Mouse (Mus musculus) granulocyte monocyte progenitor cell, adult 5-6 weeks (primary cell): Measurements from ENCODE around the gene Nedd9. TPM values are rescaled to one million over a fixed set of nuclear protein-coding genes. Genes with fewer than 3 reads are reported as not detected.

Source experiments
- ATAC-seq: replicated peaks from 2 replicates; pipeline ENCODE4 v1.8.0; 2016; ENCODE audit warnings: mild to moderate bottlenecking, moderate TSS enrichment, inconsistent platforms; ENCODE audit not compliant: poor library complexity, severe bottlenecking
- total RNA-seq, 2 experiments: library from RNA; stranded (forward) in 1 of 2; stranded (reverse) in 1 of 2; fragments of 200-712, 200-1000 nt in 1 of 2; fragments of >200 nt in 1 of 2; fragmentation: Nextera tagmentation in 1 of 2; gene quantifications; 2 replicates each; pipeline ENCODE4 v1.2.3; 2014 to 2017

Gene Nedd9
- total RNA-seq (2014; fragmentation: Nextera tagmentation) (15.1 and 22.2 TPM in 2 replicates), total RNA-seq (2017) (23.4 and 37.8 TPM in 2 replicates)

DNA sequence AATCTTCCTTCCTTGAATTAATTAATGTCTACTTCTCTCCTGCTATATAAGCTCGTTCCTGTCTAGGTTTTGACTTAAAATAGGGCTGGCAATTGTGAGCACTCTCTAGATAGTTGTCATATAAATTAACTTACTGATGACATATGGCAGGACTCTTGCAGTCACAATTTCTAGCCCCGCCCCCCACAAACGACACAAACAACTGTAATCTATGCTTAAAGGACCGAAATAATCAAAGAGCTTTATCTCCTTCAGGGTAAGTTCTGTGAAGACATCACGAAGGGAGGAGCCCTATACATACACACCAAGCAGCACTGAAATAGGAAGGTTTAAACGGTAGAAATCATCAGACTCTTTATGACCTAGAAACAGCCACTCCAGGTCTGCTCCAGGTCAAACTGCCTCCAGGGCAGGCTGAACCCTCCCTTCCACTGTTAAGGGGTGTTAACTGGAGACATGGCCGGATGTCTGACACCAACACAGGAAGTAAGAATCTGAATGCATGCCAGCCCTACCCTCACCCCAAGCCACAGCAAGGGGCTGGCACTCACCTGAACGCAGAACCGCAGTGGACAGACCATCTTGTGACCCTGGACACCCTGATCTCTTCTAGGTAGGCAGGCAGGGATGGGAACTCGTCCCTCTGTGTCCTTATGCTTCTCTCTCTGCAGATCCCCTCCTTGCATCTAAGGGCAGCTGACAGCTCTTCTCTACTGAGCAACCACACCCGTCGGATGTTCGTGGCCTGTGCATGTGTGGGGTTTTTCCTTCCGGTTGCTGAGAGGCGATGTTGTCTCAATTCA, at the start of gene Nedd9:
Nedd9 (minus strand) TSS at position 757 of the 803 bp plus-strand sequence.
- ATAC-seq, result peak; percentile 85

DNA sequence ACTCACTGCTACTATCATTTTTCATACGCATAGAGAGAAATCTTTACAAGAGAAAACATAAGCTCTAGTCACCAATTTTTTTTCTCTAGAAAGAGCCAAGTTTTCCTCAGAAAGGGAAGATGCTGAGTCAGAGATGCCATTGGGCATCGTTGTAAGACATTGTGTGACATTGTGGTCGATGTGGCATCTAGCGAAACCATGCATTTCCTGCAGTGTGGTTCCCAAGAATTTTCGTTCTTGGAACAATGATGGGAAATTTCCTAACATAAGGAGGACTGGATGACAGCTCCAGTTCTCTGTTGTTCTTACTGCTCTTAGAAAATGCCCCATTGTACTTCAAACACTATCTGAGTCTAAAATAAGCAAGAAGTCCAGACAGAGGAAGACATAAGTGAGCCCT, 45.5 kb upstream of the Nedd9 start:
- ATAC-seq, result no peak

DNA sequence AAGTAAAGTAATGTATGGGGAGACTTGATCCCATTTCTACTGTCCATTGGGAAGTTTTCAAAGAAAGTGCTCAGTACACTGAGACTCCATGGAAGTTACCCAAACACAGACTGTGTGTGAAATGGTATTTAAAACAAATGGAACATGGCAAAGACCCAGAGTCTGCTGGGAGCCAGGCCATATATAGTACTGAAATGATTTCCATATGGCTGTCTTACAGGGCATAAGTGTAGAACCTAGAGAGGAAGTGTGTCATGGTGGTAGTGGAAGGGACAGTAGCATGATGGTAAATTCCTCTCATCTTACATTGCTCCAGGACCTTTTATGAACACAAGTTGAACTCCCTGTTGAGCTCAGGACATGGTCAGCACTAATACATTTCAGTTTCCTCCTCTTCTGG, 43.2 kb upstream of the Nedd9 start:
- ATAC-seq, result no peak

DNA sequence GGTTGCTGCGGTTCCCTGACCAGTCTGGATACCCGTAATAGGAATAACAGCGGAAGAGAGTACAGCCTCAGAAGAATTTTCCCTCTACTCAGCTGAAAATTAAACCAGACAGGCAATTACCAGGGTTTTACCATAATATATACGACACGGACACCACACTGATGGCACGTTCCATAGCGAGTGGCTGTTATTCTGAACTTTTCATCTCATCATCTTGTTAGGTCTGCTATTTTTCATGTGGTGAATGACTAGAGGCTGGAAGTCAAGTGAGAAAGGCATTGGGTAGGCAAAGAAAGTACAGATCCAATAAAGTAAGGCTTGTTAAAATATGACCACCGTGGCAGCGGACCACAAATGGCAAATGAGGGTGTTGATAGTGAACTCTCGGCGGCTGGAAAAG, 37.0 kb upstream of the Nedd9 start:
- no peak for ATAC-seq

DNA sequence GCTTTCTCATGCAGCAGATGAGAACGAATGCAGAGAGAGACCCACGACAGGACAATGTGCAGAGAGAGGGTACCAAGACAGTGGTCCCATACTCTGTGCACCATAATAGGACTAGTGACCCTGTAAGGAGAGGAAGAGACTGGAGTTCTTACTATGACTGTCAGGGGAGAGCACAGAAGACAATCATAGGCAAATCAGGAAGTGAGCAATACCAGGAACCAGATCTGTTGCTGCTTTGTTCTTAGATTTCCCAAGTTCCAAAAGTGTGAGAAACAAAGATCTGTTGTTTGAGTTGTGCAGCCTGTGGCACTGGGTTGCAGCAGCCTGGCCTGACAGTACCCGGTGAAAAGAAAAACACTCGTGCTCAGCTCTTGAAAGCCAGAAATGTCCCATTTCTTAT, 34.1 kb upstream of the Nedd9 start:
- peak; percentile 87 for ATAC-seq

DNA sequence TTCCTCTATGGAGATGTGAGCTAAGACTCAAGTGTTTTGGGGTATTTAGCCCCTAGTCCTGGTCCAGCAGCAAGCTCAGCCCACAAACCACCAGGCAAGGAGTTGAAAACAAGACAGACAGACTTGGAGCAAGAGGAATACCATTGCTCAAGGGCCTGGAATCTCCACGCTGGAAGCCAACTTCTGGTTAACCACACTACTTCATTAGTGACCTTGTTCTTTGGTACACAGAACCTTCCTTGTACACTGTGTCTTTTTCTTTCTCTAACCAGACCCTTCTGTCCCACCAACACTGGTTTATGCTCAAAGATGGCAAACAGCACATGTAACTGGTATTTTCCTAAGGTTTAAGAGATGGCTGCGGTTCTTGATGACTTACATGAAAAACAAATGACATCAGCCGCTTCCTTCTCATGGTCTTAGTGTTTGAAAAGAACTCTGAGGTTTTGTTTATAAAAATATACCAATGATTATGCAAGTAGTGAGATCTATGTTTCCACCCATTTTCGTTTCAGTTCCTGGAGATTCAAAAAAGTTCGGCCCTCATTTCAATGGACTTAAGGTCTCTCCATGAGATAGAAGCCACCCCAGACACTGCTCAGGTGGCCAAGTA, 33.5 kb upstream of the Nedd9 start:
- ATAC-seq, result no peak; the same call in 1 of the 2 replicates

DNA sequence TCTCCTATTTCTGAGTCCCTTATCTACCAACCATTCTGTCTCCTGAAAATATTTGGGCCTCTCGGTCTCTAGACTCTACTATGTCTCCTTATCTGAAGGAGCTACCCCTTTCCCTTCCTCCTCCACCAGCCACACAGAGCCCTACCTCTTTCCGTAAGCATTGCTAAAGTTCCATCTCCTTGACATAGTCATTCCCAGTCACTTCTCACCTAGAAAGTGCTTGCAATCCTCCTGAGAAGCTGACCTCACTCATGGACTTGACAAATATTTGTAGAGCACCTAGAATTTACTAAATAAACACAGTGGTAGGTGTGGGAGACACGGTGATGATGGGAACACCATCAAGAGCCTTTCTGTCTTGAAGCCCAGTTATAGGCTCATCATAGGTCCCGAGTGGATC, 32.6 kb upstream of the Nedd9 start:
- no peak for ATAC-seq

DNA sequence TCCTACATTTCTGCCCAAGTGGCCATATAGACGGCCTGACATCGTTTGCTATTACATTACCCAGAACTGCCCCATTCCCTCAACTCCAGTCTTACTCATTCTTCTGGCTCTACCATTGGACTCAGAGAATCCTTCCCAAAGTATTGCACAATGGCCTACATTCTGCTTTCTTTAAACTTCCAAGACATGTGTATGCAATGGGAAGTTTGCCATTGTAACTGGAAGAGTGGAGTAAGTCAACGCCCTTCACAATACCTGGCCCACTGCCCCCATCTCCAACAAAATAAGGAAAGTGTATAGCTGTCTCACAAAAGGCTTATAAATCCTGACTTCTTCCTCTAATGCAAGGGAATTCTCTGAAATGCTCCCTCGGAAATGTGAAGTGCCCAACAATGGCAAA, 30.0 kb upstream of the Nedd9 start:
- no peak for ATAC-seq

DNA sequence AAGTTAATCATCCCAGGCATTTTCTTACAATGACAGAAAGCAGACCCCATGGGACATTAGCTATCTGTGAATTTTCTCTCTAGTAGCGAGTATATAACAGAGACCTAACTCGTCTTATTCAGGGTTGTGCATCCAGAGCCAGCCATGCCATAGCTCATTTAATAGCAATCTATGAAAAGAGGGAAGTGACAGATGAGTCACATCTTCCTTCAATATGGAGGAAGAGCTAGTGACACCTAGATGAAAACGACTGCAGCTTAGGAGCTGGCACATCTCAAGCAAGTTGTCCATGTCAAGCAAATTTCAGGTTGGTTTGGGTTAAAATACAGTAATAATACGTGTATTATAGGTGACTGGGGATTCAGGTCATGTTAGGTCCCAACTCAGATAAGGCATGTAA, 28.6 kb upstream of the Nedd9 start:
- ATAC-seq, result peak; percentile 77

DNA sequence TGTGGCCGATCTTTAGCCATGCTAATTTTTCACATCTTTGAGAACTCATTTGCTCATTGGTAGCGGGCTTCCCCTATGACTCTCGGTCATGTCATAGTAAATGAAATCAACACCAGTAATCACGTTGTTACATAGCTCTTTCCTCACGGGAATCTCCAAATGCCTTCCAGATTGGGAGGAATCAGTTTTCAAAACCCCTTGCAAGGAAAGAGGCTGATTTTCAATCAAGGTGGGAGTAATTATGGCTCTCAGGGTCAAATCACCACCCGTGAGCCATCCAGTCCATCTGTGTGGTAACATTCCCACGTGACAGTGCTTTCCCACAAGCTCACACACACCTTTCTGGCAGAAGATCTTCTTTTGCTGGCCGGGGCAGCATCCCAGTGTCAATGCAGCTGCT, 27.8 kb upstream of the Nedd9 start:
- no peak for ATAC-seq

DNA sequence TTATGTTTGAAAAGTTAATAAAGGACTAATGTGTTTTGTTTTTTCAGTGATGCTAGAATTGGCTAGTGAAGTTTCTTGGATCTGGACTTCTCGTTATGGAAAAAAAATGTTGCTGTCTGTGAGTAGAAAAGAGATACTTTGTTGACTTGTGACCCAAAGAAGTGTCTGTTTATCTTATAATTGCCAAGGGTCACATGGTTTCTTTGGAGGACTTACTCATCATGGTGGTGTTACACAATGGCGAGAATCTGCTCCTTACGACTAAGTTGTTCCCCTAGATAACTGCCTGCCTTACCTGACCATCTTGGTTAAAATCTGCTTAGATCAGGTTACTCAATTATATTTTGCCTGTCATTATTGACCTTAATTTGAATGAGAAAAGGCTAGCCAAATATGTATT, 26.3 kb upstream of the Nedd9 start:
- ATAC-seq, result peak; percentile 41

DNA sequence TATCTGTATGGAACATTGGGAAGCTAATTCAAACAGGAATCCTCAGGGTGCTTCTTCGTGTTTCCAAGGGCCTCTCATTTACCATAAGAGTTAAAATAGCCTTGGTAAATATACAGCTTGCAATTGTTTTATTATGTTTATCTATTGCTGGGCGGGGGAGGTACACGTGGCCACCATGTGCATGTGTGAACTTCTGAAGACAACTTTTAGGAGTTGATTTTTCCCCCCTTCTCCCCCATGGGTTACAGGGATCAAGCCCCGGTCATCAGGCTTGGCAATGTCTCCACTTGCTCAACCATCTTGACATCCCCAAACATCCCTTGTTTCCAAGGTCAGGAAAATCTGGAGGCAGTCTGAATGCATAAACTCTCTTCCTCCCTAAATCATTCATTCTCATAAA, 25.1 kb upstream of the Nedd9 start:
- no peak for ATAC-seq

DNA sequence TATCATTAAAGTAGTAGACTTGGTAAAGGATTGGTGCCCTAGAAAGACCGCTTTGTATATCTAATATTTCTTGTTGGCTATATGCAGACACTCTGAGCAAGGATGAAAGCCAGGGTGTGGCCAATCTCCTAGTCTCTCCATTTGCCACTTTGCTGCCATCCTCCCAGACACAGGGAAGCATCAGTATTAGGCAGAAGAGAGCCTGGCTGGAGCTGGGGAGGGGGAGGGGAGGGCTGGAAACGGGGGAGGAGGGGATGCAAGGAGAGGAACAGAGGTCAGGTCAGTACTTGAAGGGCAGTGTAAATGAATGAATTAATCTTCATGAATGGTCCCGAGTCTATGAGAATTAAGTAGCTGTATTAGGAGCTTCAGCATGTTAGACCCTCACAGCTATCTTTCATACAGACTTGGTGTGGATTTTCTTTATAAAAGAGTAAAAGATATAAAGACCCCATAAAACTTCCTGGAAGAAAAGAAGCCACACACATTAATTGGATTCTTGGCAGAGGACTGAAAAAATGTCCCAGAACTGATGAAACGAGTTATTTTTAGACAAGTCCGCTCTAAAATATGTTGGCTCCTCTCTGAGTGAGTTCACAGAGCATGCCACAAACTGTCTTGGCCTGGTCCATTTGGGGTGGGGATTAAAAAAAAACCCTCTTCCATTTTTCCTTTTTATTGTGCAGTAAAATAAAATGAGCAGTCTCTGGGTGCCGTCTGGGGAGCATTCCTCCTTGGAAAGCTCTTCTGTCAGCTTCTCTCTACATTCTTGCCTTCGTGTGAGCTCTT, 23.7 kb upstream of the Nedd9 start:
- ATAC-seq, result no peak

DNA sequence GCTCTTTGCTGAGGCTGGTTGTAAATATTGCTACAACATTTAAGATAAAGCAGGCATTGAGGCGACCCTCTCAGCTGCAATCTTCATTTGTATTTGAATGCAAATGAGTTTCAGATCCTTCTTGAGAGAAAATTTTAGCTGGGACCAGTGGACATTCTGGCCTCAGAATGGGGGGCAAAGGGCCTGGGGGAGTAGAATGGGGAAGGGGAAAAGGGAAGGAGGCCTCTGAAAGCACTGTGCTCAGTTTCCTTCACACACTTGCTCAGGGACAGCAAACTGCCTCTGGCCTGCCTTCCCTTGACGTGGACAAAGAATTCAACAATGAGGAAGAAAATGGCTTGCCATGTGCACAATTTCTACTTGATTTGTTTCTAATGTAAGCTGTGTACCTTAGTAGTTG, 18.4 kb upstream of the Nedd9 start:
- peak; percentile 62 for ATAC-seq

DNA sequence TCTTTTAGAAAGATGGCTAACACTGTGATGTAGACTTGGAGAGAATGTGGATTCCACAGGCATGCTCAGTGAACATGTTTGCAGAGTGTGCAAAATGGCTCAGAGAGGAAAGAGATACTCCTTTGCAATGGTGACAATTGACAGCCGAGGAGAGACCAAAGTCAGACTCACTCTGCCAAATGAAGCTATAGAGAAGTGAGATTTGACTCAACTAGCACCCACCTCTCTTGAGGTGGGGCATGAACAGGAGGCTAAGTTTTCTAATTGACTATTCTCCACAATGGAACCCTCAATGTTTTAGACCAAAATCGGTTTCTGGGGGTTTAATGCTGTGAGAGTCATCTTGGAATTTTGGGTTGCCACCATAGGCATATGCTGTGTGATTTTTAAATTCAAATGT, 17.8 kb upstream of the Nedd9 start:
- no peak for ATAC-seq

DNA sequence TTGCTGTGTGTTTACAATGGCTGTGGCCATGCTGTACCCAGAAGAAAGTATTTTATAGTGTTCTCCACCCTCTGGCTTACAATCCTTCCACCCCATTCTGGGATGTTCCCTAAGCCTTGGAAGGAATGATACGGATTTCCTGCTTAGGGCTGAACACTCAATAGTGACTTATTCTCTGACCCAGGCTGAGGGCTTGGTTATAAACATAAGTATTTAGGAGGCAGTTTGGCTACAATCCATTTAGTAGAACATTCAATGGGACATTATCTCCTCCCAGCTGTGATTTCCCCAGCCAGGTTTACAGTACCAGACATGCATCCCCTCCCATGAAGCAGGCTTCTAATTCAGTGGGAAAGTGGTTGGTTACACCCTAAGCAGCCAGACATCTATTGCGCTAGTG, 17.3 kb upstream of the Nedd9 start:
- no peak for ATAC-seq

DNA sequence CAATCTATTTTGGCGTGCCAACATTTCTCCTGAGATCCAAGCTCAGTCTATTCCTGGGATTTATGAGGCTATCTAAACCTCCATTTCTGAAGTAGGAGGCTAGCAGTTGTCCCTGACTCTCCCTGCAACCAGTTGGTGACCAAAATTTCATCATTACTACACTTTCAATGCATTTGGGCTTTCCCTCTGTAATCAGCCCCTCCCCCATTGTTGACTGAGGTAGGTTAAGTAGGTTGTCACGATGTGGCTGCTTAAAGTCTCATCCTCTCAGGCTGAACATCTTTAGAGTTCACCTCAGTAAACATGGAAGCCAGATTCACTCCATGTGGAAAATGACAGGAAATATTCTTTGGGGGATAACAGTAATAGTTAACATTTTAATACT, 15.7 kb upstream of the Nedd9 start:
- ATAC-seq, result no peak

DNA sequence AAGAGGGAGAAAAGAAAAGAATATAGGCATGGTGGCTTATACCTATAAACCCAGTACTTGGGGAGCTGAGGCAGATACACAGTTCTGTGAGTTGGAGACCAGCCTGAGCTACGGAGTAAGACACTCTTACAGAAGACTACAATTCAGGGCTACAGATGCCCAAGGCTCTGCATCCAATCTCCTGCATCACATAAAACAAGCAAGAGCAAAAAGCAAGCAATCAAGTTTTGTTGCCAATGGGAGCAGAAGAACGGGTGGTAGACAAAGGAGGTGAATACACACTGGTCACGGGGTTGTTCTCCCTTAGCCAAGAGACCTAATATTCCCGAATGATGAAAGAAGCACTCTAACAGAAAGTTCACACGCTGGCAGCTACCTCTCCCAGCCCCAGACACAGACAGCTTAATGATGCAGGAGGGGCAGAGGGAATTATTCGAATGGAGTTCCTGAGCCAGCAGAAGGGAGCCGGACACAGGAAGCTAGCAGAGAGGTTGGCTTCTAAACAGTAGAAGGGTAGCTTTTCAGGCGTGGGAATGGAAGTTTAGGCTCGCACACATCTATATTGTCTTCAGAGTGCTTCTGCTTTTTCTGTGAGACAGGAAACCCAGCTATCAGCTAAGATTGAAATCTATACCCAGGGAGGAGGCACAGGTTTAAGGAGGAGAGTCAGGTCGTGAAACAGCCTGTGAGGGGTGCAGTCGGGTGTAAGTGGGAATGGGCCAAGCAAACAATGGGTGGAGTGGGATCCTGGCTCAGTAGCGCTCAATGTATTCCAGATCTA, 15.2 kb upstream of the Nedd9 start:
- ATAC-seq, result peak; percentile 48

DNA sequence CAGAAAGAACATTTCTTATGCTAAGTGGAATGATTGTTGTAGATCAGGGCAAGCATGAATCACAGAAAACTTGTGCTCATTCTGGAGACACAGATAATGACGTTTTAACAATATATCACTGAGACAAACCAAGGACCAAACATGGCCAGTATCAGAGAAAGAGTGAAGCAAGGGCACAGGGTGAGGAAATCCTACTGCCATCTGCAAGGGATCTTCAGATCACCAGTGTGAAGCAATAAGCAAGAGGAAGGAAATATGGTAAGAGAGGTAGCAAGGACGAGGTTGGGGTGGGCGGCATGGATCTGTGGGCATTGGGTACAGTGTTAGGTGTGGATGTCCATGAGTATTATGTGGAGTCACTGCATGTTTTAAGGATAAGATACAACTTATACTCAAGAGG, 13.6 kb upstream of the Nedd9 start:
- ATAC-seq, result peak; percentile 94

DNA sequence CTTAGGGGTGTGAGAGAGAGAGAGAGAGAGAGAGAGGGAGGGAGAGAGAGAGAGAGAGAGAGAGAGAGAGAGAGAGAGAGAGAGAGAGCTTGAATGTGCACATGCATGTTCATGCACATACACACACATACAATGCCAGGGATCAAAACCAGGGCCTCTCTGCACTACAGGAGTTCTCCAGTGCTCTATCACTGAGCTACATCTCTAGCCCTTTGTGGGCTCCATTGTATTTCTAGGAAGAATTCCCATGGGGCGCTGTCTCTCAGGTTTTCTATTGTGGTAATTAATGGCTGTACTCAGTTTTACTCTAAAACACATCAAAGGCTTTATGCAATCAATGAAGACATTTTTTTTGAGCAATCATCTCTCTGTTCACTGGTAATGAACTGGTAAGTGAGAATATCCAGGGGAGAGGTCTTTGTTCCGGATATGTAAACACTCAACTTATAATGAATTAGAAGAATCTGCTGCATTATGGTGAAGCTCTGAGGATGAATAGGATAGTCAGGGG, 11.5 kb upstream of the Nedd9 start:
- ATAC-seq, result no peak
